In genomic region chr8:121043719-121044440, GRCm38 (mm10) we compare ENCODE assay signal across 20 mouse cellular contexts. TPM values are rescaled to one million over a fixed set of nuclear protein-coding genes. Genes with fewer than 3 reads are reported as not detected.
DNase-seq lines count a peak whose midpoint lies in the region; ATAC-seq and TF ChIP-seq lines count a peak whose summit lies in the region.
"Had no signal": no experiment of that assay in that cellular context is flagged by ENCODE, and none has a peak within 500 bp of the region (broad histone marks: within the 10 kb centered on the region; RNA-seq: fewer than 3 reads in every experiment).

No protein-coding gene starts in this region.

- H3K36me3 ChIP-seq in liver, embryonic 11.5 days (ENCODE audit: control insufficient read depth, insufficient read depth, low read length) = no peaks in the 10 kb centered on the region
- no peaks in the 10 kb centered on the region for H3K36me3 ChIP-seq in liver, postnatal 0 days (replicated peaks; ENCODE audit: insufficient read depth, low read length)
- no peaks in the 10 kb centered on the region for H3K36me3 ChIP-seq in intestine, postnatal 0 days (ENCODE audit: control insufficient read depth, insufficient read depth)
- H3K36me3 ChIP-seq in stomach, embryonic 15.5 days = no peaks in the 10 kb centered on the region
- no peaks in the 10 kb centered on the region for H3K36me3 ChIP-seq in forebrain, embryonic 12.5 days (replicated peaks)
- H3K36me3 ChIP-seq: limb, embryonic 12.5 days; liver, embryonic 13.5 days had no signal

- H3K27me3 ChIP-seq in liver, embryonic 11.5 days (replicated peaks; ENCODE audit: control insufficient read depth, insufficient read depth, low read length) = no peaks in the 10 kb centered on the region
- H3K27me3 ChIP-seq in liver, postnatal 0 days (ENCODE audit: insufficient read depth, low read length) = no peaks in the 10 kb centered on the region
- H3K27me3 ChIP-seq in intestine, postnatal 0 days (replicated peaks; ENCODE audit: control insufficient read depth, insufficient read depth, low read length) = no peaks in the 10 kb centered on the region
- no peaks in the 10 kb centered on the region; the same call in 1 of the 2 replicates for H3K27me3 ChIP-seq in stomach, embryonic 15.5 days (replicated peaks)
- H3K27me3 ChIP-seq in forebrain, embryonic 12.5 days = 0 out of 2 replicates have a peak, but pooled peaks cover 14% of the 10 kb centered on the region
- H3K27me3 ChIP-seq: liver, embryonic 13.5 days had no signal

- H3K4me3 ChIP-seq in liver, embryonic 11.5 days (ENCODE audit: low read depth, low read length) = no peak overlapping the region
- H3K4me3 ChIP-seq in liver, postnatal 0 days (ENCODE audit: low read depth, low read length) = no peak overlapping the region
- H3K4me3 ChIP-seq in intestine, postnatal 0 days (ENCODE audit: low read depth, low read length) = no peak overlapping the region
- no peak overlapping the region for H3K4me3 ChIP-seq in stomach, embryonic 15.5 days (replicated peaks)
- H3K4me3 ChIP-seq in forebrain, embryonic 12.5 days (replicated peaks) = no peak overlapping the region
- H3K4me3 ChIP-seq: forebrain, embryonic 13.5 days; limb, embryonic 12.5 days; liver, embryonic 13.5 days had no signal

- peak; percentile 12 for DNase-seq in embryo, embryonic 9.5 days (ENCODE audit: extremely low spot score)
- no peak for DNase-seq in embryo, embryonic 10.5 days (ENCODE audit: low spot score)
- peak; percentile 43 for DNase-seq in liver, embryonic 11.5 days (ENCODE audit: low spot score)
- DNase-seq in liver, postnatal 0 days = no peak
- DNase-seq in right cerebral cortex, adult 2 months (ENCODE audit: low spot score in 2 of 2) = no peak
- DNase-seq: adrenal gland, postnatal 14 days; cerebellum, adult 9-11 months; gastrocnemius, postnatal 14 days; liver, embryonic 13.5 days; lung, postnatal 10 days; thymus, postnatal 25 days had no signal

- no peak overlapping the region; the same call in 1 of the 2 replicates for H3K27ac ChIP-seq in liver, embryonic 11.5 days (ENCODE audit: low read depth, low read length)
- no peak overlapping the region for H3K27ac ChIP-seq in liver, postnatal 0 days (ENCODE audit: low read depth)
- H3K27ac ChIP-seq in intestine, postnatal 0 days (ENCODE audit: low read depth, low read length) = no peak overlapping the region
- peak overlapping the region; percentile 24; the same call in 1 of the 2 replicates for H3K27ac ChIP-seq in stomach, embryonic 15.5 days
- no peak overlapping the region for H3K27ac ChIP-seq in forebrain, embryonic 12.5 days
- H3K27ac ChIP-seq: forebrain, embryonic 13.5 days; limb, embryonic 12.5 days; liver, embryonic 13.5 days had no signal

- TF ChIP-seq CTCF in liver, postnatal 0 days (IDR thresholded peaks at IDR 0.05; ENCODE audit: low read depth) = no peak
- TF ChIP-seq CTCF in intestine, postnatal 0 days (IDR thresholded peaks at IDR 0.05; ENCODE audit: low read depth) = no peak

- H3K4me2 ChIP-seq in liver, embryonic 11.5 days = peak overlapping the region; percentile 9; the same call in 1 of the 2 replicates
- H3K4me2 ChIP-seq in liver, postnatal 0 days (ENCODE audit: low read depth, low read length) = no peak overlapping the region
- peak overlapping the region; percentile 35; the same call in 1 of the 2 replicates for H3K4me2 ChIP-seq in intestine, postnatal 0 days (replicated peaks; ENCODE audit: low read depth)
- H3K4me2 ChIP-seq in stomach, embryonic 15.5 days = peak overlapping the region; percentile 40
- H3K4me2 ChIP-seq in forebrain, embryonic 12.5 days = no peak overlapping the region
- H3K4me2 ChIP-seq: forebrain, embryonic 13.5 days; limb, embryonic 12.5 days; liver, embryonic 13.5 days had no signal

- no peak for TF ChIP-seq EP300 in liver, postnatal 0 days (IDR thresholded peaks at IDR 0.05; ENCODE audit: low read depth)

- no peak overlapping the region for H3K9ac ChIP-seq in liver, embryonic 11.5 days (ENCODE audit: low read depth, low read length)
- H3K9ac ChIP-seq in liver, postnatal 0 days (replicated peaks) = no peak overlapping the region
- H3K9ac ChIP-seq in intestine, postnatal 0 days (ENCODE audit: low read depth, low read length) = no peak overlapping the region
- H3K9ac ChIP-seq in stomach, embryonic 15.5 days = no peak overlapping the region
- no peak overlapping the region for H3K9ac ChIP-seq in forebrain, embryonic 12.5 days
- H3K9ac ChIP-seq: forebrain, embryonic 13.5 days; limb, embryonic 12.5 days; liver, embryonic 13.5 days had no signal

- WGBS in liver, embryonic 11.5 days = 44% methylated on average over 19 of the region's 19 CpGs
- WGBS in liver, postnatal 0 days (ENCODE audit: insufficient replicate concordance) = 43% methylated on average over 19 of the region's 19 CpGs
- WGBS in intestine, postnatal 0 days = 20% methylated on average over 19 of the region's 19 CpGs
- 13% methylated on average over 19 of the region's 19 CpGs for WGBS in stomach, embryonic 15.5 days
- 67% methylated on average over 19 of the region's 19 CpGs for WGBS in forebrain, embryonic 12.5 days

- ATAC-seq in liver, embryonic 11.5 days (replicated peaks; ENCODE audit: low FRiP score) = no peak
- ATAC-seq in liver, postnatal 0 days = no peak
- no peak for ATAC-seq in intestine, postnatal 0 days
- peak; percentile 53; the same call in 1 of the 2 replicates for ATAC-seq in stomach, embryonic 15.5 days (ENCODE audit: insufficient read depth, low FRiP score, low read depth)
- no peak for ATAC-seq in forebrain, embryonic 12.5 days (ENCODE audit: low FRiP score)
- ATAC-seq: CD4-positive, CD25-positive, alpha-beta regulatory T cell, adult 4 months; forebrain, embryonic 13.5 days; hindbrain, embryonic 16.5 days; midbrain, embryonic 16.5 days; Patski had no signal

- no peaks in the 10 kb centered on the region for H3K4me1 ChIP-seq in liver, embryonic 11.5 days (replicated peaks; ENCODE audit: control insufficient read depth, insufficient read depth, low read length)
- H3K4me1 ChIP-seq in liver, postnatal 0 days (ENCODE audit: insufficient read depth) = no peaks in the 10 kb centered on the region
- no peaks in the 10 kb centered on the region for H3K4me1 ChIP-seq in intestine, postnatal 0 days (replicated peaks; ENCODE audit: control insufficient read depth, insufficient read depth, low read length)
- peaks cover 17% of the 10 kb centered on the region for H3K4me1 ChIP-seq in stomach, embryonic 15.5 days
- H3K4me1 ChIP-seq in forebrain, embryonic 12.5 days = no peaks in the 10 kb centered on the region
- H3K4me1 ChIP-seq: forebrain, embryonic 13.5 days; liver, embryonic 13.5 days had no signal

- H3K9me3 ChIP-seq in liver, embryonic 11.5 days (ENCODE audit: control insufficient read depth, low read length) = no peaks in the 10 kb centered on the region; the same call in 1 of the 2 replicates
- H3K9me3 ChIP-seq in liver, postnatal 0 days (ENCODE audit: low read length) = peaks cover 4% of the 10 kb centered on the region; the same call in 1 of the 2 replicates
- no peaks in the 10 kb centered on the region for H3K9me3 ChIP-seq in intestine, postnatal 0 days (ENCODE audit: control insufficient read depth)
- H3K9me3 ChIP-seq in stomach, embryonic 15.5 days = no peaks in the 10 kb centered on the region
- no peaks in the 10 kb centered on the region for H3K9me3 ChIP-seq in forebrain, embryonic 12.5 days
- H3K9me3 ChIP-seq: liver, embryonic 13.5 days had no signal

RNA-seq across cellular contexts. Expression of gene Foxf1, which starts 40.3 kb away (rescaled TPM):
- polyA plus RNA-seq in liver, embryonic 11.5 days (2014; fragmentation: Nextera tagmentation; extraction: Ambion mirVana) = 37.6 and 37.8 TPM in 2 replicates
- 2.7 and 3.1 TPM in 2 replicates for polyA plus RNA-seq in liver, postnatal 0 days (2015; fragmentation: Nextera tagmentation; extraction: Ambion mirVana)
- polyA plus RNA-seq in intestine, postnatal 0 days (2015; fragmentation: Nextera tagmentation; extraction: Ambion mirVana) = 49.8 and 50.1 TPM in 2 replicates
- 131 and 136 TPM in 2 replicates for polyA plus RNA-seq in stomach, embryonic 15.5 days (2015; fragmentation: Nextera tagmentation; extraction: Ambion mirVana)
- 0.08 and 1.0 TPM in 2 replicates for polyA plus RNA-seq in forebrain, embryonic 12.5 days (2016; fragmentation: Nextera tagmentation; extraction: Ambion mirVana)

Comparison
In these comparisons a context has a peak if more than half of its experiments do, and no peak if none do; other contexts are left out.
1. DNase-seq: peak in embryo, embryonic 9.5 days (single experiment) and liver, embryonic 11.5 days (single experiment); none in embryo, embryonic 10.5 days (single experiment), liver, postnatal 0 days (single experiment) and right cerebral cortex, adult 2 months (0 of 2).
2. H3K4me2 ChIP-seq: peak in liver, embryonic 11.5 days (single experiment), intestine, postnatal 0 days (single experiment) and stomach, embryonic 15.5 days (single experiment); none in liver, postnatal 0 days (single experiment) and forebrain, embryonic 12.5 days (single experiment).